Mouse (Mus musculus) left cerebral cortex, adult 8-10 months (tissue): ENCODE measurements at regions not wholly inside any gene's neighbourhood (a gene's known extent, or its start where the extent isn't known, plus 50 kb on each side); places are given as distances from the start of the nearest gene placed in this dataset.
A peak's percentile ranks its signal among the peaks of the same experiment; 100 is the strongest.

Experiments
- DNase-seq, 2 experiments: peaks; one replicate each; pipeline ENCODE4 v3.0.0; 2022; ENCODE audit warnings: low spot score in 2 of 2

- no peak for DNase-seq
Measured at GRCm38 (mm10) chr12:56472856-56473647, 63.7 kb downstream of the Nkx2-1 start.

DNA sequence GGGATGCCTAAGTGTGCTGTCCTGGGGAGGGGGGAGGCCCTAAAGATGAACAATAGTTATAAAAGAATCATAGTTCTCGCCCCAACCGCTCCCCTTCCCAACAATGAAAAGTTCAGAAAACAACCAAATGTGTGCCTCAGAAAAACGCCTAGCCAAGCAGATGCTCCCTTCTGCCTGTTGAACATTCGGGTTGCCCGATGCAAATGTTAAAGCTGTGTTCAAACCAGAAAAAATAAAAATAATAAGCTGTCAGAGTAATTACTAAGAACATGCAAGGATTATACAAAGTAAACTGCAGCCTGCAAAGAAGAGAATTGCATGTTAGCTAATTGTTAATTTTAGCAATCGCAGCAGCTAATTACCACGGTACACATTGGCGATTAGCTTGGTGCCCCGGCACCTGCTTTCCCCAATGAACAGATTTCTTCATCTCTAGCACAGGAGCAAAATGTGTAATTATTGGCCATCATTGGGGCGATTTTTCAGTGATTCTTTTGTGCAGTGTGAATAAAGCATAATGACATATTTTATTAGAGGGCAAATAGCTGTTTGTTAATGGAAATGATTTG, 65.7 kb downstream of the Nkx2-1 start:
- DNase-seq = no peak

DNA sequence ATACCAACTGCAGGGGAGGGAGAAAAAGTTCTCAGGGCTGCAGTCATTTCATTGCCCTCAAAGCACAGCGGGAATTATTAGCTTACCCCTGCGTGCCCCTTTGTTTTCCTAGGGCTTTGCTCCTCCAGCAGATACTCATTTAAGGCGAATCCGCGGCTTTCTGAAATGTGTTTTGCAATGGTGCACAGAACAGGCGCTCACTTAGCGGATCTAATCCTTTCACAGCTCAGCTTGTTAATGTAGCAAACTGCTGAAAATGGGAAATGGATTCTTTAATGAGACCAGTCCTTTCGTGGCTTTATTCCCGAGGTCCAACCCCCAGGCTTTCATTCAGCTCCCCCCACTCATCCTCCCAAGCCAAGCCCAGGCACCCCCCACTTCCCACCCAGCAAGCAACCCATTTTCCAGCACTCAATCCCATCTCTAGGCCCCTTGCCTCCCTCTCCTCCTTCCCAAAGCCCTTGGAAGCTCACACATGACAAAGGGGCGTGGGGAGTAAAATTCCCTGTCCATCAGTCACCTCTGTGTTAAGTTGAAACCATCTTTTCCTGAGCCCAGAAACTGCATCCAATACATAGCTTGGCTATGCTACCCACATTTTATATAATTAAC, 77.1 kb downstream of the Nkx2-1 start:
- no peak for DNase-seq

GRCm38 (mm10) chr12:56458665-56459507, 77.8 kb downstream of the Nkx2-1 start:
- DNase-seq = no peak

DNA sequence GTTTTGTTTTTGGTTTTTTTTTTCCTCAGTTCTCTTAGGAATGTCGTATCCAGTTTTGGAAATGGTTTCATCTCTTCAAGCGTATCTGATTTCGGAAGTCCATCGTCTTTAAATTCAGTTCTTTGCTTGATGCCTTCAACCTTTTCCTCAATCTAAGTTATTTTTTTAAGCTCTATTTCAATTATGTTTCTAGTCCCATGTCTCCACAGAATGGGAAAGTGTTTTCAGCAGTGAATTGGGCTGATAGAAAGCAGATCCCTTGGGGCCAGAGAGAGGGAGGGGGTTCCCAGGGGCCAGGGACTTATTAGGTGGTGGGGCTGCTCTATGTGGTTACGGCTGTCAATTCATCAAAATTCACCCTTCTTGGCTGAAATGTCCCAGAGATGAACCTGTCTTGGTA, 78.8 kb downstream of the Nkx2-1 start:
- DNase-seq = no peak

DNA sequence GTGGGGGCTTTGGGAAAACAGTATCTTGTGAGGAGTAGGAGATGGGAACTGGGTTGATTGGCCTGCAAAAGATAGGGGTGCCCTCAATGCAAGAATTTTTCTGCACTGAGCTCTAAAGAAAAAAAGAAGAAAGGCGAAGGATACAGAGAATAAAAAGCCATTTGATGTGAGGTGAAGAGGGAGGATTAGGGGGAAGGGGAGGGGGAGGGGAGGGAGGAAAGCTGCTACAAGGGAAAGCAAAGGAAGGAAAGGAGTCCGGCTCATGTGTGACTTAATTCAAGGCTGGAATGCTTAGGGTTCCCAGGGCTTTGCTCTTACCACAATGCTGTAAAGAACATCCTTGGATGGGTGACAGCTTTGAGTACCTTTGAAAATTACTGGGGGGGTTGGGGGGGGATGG, 79.4 kb downstream of the Nkx2-1 start:
- no peak for DNase-seq

DNA sequence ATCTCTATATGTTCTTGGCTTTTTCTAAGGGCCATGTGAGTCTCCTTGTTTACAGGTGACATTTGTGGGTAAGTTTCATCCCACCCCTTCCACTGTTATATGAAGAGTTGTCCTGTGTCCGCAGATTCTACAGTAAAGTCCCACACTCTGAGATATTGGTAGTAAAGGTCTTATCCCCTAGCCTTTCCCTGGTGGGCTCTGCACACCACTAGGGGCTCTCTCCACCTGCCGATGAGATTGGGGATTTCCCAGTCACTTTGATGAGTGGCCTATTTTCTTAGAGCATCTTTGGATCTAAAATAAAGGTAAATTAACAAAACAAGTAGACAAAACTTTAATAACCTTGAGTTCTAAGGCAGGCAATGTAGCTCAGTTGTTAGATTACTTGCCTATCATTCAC, 86.4 kb downstream of the Nkx2-1 start:
- no peak for DNase-seq

- DNase-seq = no peak
Measured at GRCm38 (mm10) chr12:56448786-56449564, 87.7 kb downstream of the Nkx2-1 start.

DNA sequence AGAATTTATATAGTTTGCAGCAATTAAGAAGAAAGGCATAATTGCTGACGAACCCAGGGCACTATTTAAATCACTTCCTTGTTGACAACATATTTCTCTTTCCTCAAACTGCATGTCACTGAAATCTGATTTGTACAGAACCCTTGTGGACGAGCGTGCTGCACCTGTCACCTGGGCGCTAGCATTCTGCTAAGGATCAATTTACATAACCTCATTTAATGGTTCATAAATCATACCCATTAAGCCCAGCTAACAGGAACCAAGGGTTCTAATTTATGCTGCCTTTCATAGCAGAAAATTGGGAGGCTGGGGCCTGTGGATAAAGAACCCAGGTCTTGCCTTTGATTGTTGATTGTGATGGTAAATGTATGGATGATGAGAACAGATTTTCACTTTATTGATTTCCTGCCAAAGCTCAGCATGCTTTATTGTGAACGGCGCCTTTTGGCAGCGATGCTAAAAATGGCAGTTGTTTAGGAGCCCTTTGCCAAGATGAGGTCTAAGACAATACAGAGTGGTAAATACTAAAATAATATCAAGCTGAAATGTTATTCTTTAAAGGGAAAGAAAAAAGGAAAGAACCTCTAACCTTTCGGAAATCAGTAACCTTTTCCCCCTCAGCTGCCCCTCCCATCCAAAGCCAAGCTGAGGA, 95.4 kb downstream of the Nkx2-1 start:
- no peak for DNase-seq

- DNase-seq = no peak
Measured at GRCm38 (mm10) chr12:56440068-56440847, 94.6 kb upstream of the Mbip start.

DNA sequence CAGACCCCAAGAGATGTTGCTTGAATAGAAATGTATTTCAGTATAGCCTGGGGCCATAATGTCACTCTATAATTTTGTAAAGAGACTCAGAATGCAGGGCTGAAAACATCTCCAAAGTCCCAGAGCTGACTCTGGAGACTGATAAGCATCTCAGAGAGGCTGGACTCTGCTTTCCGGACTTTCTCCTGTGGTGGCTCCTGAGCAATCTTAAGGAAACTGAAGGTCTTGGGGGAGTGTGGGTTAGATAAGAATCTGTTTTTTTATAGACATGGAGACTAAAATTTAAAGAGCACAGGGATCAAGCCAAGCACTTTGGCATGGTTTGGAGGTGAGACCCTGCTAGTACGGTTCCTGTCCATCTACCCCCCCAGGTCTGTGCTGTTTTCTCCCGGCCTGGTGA, 92.7 kb upstream of the Mbip start:
- DNase-seq = no peak

GRCm38 (mm10) chr12:56437975-56438374, 92.3 kb upstream of the Mbip start:
- no peak for DNase-seq

DNA sequence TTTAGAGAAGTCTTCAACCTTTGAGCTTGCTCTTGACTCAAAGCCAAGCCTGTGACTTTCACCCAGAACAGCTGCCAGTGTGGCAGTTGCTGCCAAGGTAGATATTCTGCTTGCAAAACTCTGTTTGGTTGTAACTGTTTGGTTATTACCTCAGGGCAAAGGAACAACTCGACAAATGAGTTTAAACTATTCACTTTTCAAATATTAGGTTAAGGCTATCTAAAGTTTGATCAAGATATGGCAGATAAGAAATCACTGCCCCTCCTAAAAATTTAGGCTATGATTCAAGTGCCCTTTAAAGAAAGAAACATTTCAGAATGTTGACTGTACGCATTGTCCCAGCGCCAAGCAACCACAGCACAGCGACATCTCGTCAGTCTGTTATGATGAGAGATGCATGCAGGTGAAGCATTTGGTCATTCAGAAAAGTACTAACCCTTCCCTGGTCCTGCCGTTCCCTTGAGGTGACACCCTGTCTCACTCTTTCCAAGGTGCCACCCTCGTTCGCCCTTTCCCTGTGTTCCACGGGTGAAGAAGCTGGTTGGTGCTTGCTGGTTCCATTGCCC, 81.1 kb upstream of the Mbip start:
- DNase-seq = no peak

DNA sequence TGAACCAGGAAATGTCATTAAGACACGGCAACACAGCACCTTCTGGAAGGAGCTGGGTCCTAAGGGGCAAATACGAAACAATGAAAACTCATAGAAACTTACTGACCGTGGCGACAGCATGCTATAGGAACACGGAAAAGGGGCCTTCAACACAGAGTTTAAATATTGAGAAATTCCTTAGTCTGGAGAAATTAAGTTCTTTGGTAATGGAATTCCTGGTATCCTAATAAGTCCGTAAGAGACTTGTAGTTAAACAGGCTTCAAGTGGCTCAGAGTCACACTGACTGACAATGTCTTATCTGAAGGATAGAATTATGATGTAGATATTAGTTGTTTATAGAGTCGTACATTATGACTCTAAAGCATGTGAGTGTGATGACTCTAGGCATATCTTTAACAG, 70.4 kb upstream of the Mbip start:
- no peak for DNase-seq

- peak; percentile 5 to 24 for DNase-seq
Measured at GRCm38 (mm10) chr12:56414861-56415765, 69.4 kb upstream of the Mbip start.

GRCm38 (mm10) chr12:56405658-56406057, 60.0 kb upstream of the Mbip start:
- no peak for DNase-seq

DNA sequence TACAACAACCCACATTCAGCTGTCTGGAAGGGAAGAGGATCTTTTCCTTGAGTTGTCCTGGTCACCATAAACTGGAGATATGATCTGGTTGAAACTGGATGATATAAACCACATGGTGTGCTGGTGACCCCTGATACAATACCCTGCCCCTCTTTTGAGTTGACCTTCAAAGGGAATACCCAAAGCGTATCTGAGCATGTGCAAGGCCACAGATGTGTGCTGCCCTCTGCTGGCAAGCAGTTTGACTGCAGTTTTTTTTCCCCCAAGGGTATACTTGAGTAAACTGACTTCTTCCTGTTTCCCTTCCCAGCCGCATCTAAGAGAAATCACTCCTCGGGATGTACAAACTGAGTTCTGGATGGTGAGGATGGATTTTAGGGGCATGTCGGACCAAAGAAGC, 59.1 kb upstream of the Mbip start:
- peak in 1 of 2 experiments; percentile 49 for DNase-seq

- DNase-seq = no peak
Measured at GRCm38 (mm10) chr12:56404262-56404661, 58.6 kb upstream of the Mbip start.
